Mouse (Mus musculus): ENCODE results near the gene March2.
"Not testable (repeated sequence)": the region's sequence is repeated elsewhere in the genome, so short reads cannot be mapped to it uniquely, and the experiment has no call there.

The March2 gene

GRCm38 (mm10) chr17:33718384-33718881 lies at the start of gene March2:
TSS of gene March2 (minus strand) at chr17:33718670.
- DNase-seq (ENCODE audit: low spot score in 2 of 2) = peak; percentile 96 to 97

DNA sequence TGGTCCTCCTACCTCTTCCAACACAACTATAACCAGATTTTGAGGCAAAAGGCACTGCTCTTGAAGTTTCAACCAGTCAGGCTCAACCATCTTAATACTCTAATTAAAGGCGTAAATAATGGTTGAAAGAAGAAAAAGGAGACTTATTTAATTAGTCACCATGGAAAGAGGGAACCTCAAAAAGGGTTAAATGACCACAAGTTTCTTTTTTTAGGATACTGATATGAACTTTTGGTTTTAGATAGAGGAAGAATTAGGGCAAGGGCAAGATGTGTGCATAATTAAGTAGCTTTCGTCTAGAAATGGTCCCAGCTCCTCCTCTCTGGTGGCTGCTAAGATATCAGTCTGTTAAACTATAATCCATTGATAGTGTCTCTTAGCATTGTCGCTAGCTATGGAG lies 47.9 kb upstream of the March2 start:
- DNase-seq (ENCODE audit: low spot score in 2 of 2) = no peak

DNA sequence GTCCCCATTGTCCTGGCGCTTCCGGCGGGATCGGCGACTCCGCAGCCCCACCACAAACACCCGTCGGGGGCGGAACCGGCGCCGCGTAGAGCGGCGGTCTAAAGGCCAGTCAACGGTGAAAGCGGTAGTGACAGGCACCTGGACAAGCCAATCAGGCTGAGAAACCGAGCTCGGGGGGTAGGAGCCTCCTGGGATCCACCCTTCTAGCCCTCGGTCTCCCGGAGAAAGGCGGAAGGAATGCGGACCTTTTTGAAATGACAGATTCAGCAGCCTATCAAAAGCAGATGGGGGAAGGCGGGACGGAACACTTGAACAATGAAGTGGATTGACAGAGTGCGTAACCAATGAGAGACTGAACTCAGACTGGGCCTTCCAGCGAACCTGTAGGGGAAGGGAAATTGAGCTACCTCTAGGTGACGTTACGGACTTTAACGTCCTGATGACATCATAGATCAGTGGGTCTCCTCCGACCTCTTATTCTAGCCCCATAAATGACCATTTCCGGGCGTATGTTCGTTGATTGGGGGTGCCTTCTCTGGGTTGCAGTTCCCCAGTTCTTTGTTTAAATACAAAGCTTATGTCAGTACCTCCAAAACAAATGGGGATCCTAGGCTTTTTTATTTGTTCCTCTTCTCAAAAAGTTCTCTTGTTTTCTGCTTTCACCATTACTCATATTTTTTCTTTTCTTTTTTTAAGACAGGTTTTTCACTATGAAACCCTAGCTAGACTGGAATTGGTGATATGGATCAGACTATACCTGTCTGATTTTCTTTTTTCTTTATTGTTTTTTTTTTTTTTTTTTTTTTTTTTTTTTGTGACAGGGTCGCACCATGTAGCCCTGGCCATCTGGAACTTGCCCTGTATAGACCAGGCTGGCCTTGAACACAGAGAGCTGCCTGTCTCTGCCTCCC lies 42.0 kb upstream of the March2 start, which contains the start of gene Rab11b:
TSS of gene Rab11b (minus strand) at position 276 of the 911 bp plus-strand sequence.
- DNase-seq (ENCODE audit: low spot score in 2 of 2) = peak; percentile 99

DNA sequence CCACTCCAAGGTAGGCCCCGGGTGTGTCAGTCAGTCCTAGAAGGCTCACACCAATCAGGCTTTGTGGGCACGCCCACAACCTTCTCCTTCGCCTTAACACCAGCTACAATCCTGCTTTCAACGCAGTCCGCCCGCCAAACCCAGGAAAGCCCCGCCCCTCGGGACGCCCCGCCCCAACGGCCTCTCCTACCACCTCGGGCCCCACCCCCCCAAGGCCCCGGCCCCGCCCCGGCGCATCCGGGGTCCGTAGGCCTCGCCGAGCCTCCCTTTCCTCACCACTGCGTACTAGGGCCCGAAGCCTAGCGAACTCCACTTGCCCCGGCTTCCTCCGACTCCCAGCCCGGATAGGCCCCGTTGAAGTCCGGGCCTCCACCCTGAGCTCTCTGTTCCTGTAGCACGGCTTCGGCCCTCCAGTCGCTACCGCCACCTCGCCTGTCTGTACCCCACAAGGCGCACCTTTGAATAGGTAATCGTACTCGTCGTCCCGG lies 41.3 kb upstream of the March2 start:
- peak; percentile 95 to 98 for DNase-seq (ENCODE audit: low spot score in 2 of 2)

DNA sequence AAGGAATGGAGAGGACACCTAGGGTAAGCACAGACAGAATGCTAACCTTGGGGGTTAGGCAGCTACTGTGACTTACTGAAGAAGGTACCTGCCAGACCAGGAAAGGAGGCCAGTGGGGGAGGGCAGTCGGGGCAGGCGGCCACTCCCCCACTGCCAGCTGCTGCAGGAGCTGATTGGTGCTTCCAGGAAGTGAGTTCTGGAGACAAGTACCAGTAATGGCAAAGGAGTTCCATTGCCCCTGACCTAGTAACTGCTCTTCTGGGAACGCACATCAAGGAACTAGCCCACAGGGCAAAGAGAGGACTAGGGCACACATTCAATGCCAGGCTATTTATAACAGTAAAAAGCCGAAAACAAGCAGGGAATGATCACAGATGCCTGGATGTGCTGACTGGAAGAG lies 38.8 kb upstream of the March2 start:
- DNase-seq (ENCODE audit: low spot score in 2 of 2) = no peak

DNA sequence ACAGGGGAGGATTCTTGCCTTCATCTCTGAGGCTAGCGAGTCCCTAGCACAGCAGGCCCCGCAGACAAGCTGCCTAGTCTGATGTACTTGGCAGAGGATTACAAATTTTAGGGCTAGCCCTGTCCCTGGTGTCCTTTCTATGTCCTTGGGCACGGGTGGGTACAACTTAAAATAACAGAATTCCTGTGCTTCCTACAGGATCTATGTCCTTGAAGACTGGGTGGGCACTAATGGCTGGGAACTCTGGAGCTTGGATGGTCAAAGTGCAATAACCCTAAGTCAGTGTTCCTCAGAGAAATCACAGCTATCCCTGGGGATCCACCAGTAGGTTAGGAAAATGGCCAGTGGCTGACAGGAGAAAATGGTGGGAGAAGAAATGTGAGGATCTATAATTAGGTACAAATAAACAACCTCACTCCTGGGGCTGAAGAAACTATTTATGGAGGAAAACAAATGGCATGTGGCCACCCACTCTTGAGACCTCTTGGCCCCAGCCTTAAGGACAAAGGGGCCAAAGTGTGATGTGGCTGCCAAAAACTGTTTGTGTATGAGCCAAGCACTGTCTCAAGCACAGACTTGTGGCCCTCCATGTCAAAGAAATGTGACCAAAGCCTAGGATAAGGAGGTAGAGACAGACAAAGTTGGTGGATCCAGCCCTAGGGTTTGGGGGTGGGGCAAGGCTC lies 37.8 kb upstream of the March2 start:
- no peak for DNase-seq (ENCODE audit: low spot score in 2 of 2)

DNA sequence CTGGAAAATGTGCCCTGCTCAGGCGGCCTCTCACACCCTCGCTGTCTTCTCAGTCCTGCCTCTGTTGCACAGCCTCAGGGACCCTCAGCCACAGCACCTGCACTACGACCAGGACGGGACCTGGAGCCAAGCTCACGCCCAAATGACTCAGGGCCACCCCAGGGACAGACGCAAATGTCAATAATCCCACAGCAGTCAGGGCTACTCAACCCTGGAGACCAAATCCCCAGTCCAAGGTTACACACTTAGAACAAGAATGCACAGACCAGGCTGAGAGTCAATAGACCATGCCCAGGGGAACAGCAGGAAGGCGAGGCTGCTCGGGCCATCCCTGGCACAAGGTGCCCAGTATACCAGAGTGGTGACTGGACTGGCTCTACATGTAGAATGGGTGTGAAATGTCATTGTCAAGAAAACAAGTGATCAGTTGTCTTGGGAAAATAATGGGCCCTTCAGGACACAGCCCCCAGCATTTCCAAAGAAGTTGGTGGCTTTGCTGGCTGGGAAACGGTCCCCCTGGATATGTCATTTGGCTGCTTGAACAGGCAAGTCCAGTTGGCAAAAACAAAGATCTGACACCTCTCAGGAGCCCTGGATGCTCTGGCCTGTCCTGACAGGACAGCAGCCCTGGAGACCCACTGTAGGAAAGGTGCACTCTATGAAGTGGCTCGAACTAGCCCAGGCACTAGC lies 37.1 kb upstream of the March2 start:
- no peak for DNase-seq (ENCODE audit: low spot score in 2 of 2)

GRCm38 (mm10) chr17:33754656-33755055 lies 36.2 kb upstream of the March2 start:
- no peak for DNase-seq (ENCODE audit: low spot score in 2 of 2)

GRCm38 (mm10) chr17:33752297-33752696 lies 33.8 kb upstream of the March2 start:
- no peak for DNase-seq (ENCODE audit: low spot score in 2 of 2)

GRCm38 (mm10) chr17:33751181-33751580 lies 32.7 kb upstream of the March2 start:
- DNase-seq (ENCODE audit: low spot score in 2 of 2) = no peak

DNA sequence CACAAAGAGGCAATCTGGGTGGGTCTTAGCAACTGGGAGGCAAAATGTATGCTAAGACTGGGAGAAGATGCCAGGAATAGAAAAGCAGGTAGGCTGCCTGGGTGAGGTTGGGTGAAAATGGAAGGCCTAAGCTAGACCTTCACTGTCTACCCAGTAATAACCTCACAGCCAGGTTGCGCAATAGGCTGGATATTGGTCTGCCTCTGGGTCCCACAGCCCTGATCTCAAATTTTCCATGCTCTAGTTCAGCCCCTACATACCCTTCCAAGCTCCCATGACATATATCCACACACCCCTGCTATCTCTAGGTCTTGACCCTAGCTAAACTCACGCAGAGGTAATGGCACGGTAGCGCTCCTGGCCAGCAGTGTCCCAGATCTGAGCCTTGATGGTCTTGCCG lies 31.0 kb upstream of the March2 start:
- no peak for DNase-seq (ENCODE audit: low spot score in 2 of 2)

GRCm38 (mm10) chr17:33746011-33746410 lies 27.5 kb upstream of the March2 start:
- DNase-seq (ENCODE audit: low spot score in 2 of 2) = no peak

- DNase-seq (ENCODE audit: low spot score in 2 of 2) = no peak
Measured at GRCm38 (mm10) chr17:33744686-33745384, 26.4 kb upstream of the March2 start.

DNA sequence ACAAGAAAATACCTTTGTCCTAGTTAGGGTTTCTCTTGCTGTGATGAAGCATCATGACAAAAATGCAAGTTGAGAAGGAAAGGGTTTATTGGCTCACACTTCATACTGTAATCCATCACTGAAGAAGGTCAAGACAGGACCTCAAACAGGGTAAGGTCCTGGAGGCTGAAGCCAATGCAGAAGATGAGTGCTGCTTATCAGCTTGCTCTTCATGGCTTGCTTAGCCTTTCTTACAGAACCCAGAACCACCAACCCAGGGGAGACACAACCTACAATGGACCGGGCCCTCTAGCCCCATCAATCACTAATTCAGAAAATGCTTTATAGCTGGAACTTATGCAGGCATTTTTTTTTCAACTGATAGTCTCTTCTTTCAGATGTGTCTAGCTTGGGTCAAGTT lies 23.9 kb upstream of the March2 start:
- no peak for DNase-seq (ENCODE audit: low spot score in 2 of 2)

DNA sequence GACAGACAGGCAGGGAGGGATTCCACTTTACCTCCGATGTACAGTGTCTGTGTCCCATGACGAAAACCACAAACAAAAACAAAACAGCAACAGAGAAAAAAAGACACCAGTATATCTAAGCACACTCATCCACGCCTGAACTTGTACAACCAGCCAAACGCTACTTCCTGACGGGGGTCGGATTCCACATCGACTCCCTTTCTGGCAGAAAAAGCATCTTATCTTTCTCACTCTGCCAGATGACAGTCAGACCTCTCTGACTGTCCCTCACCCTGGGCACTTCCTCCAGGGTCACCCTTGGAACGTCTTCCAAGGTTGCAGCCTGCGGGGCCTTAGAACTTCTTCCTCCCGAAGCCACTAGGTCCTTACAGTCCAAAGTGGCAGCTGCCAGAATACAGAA lies 15.1 kb upstream of the March2 start:
- not testable (repeated sequence) for DNase-seq (ENCODE audit: low spot score in 2 of 2)

- not testable (repeated sequence) for DNase-seq (ENCODE audit: low spot score in 2 of 2)
Measured at GRCm38 (mm10) chr17:33732556-33733083, 14.2 kb upstream of the March2 start.

DNA sequence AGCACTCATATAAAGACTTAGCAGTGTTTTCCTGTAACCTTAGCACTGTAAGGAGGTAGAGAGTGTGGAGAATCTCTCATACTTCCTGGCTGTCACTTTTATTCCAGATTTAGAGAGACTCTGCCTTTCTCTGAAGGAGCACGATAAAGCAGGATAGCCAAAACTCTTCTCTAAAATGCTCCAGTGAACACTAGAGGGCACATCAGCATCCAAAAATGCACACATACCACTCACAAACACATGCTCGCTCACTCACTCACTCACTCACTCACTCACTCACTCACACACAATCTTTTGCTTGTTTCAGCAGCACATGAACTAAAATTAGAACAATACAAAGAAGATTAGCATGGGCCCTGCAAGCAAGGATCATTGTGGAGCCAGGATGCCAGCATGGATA lies 10.7 kb upstream of the March2 start:
- no peak for DNase-seq (ENCODE audit: low spot score in 2 of 2)

GRCm38 (mm10) chr17:33728396-33728795 lies 9.9 kb upstream of the March2 start:
- no peak for DNase-seq (ENCODE audit: low spot score in 2 of 2)

DNA sequence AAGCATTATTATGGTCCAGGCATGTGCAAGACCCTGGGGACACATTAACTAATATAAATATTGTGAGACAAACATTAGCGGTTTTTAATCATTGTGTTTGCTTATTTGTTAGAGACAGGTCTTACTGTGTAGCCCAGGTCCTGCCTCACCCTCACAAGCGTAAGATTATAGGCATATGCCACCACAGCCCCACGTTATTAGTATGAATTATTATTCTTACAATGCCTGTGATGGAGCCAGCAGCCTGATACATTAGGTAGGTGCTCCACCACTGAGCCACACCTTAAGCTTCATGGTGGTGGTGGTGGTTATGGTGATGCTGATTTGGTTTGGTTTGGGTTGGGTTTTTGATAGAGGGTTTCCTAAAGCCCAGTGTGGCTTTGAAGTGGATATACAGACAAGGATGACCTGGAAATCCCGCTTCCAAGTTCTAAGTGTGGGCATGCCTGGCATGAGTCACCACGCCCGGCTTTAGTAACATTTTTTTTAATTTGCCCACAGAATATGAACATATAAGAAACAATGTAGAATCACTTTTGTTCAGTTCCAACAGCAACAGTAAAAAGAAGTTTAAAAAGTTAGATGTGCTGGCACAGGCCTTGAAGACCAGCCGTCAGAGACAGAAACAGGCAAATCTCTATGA lies 1.4 kb upstream of the March2 start:
- no peak for DNase-seq (ENCODE audit: low spot score in 2 of 2)

DNA sequence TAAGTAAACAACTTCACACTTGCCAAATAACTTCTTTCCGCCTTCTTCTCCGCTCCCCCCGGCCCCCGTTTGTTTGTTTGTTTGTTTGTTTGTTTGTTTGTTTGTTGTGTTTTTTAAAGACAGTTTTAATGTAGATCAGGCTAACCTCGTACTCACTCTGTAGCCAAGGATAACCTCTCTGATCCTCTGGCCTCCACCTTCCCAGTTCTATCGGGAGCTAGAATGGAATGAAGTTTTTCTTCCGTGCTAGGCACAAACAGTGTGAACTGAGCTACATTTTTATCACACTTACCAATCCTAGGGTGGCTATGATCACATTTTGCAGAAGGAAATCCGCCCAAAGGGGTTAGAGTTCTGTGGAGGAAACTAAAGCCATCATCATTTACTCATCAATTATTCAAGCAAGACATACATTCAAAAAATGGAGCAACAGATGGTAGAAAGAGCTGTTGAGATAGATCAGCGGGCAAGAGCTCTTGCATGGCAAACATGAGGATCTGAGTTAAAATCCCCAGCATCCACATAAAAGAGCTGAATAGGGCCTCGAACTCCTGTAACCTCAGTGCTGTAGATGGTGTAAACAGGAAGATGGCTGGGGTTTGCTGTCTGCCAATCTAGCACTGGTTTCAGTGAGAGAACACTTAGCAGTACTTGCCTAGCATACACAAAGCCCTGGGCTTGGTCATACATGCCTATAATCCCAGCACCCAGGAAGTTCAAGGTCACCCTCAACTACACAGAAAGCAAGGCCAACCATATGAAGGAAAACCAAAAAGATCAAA lies 665 bp upstream of the March2 start:
- no peak for DNase-seq (ENCODE audit: low spot score in 2 of 2)

Data from urinary bladder, adult 18-20 months (tissue).